Mouse (Mus musculus): ENCODE measurements around the gene Atraid. TPM values are rescaled to one million over a fixed set of nuclear protein-coding genes. Genes with fewer than 3 reads are reported as not detected.
"Not testable (repeated sequence)": the region's sequence is repeated elsewhere in the genome, so short reads cannot be mapped to it uniquely, and the experiment has no call there.

The Atraid gene
- polyA plus RNA-seq, 1 experiment from 2014 or later, result 72.4 TPM

GRCm38 (mm10) chr5:31047074-31047473 is 1.0 kb upstream of the Atraid start:
- no peak for DNase-seq (ENCODE audit: low spot score)
- Histone ChIP-seq H3K9me3 (ENCODE audit: control insufficient read depth, low read length) (no peaks in the 10 kb centered on the region), H3K36me3 (ENCODE audit: control insufficient read depth, insufficient read depth, low read length) (no peaks in the 10 kb centered on the region; the same call in 1 of the 2 replicates), H3K4me2 (peak overlapping the region; percentile 95), H3K4me1 (replicated peaks; ENCODE audit: control insufficient read depth, insufficient read depth, low read length) (peaks cover 5% of the 10 kb centered on the region), H3K9ac (ENCODE audit: low read depth, low read length) (peak overlapping the region; percentile 84), H3K4me3 (ENCODE audit: low read depth, low read length) (peak overlapping the region; percentile 83), H3K27ac (ENCODE audit: low read depth, low read length) (no peak overlapping the region), H3K27me3 (replicated peaks; ENCODE audit: control insufficient read depth, insufficient read depth, low read length) (no peaks in the 10 kb centered on the region)
- ATAC-seq (replicated peaks; ENCODE audit: low FRiP score), result no peak
- WGBS, result 41% methylated on average over 5 of the region's 5 CpGs

GRCm38 (mm10) chr5:31048763-31049641 is 890 bp downstream of the Atraid start, which contains the start of gene Slc5a6:
Gene Slc5a6, minus strand, starts transcription at chr5:31048924.
- Histone ChIP-seq H3K27me3 (replicated peaks; ENCODE audit: control insufficient read depth, insufficient read depth, low read length) (no peaks in the 10 kb centered on the region), H3K9ac (ENCODE audit: low read depth, low read length) (peak within 1 kb of the TSS; percentile 84), H3K4me2 (peak within 1 kb of the TSS; percentile 95), H3K4me1 (replicated peaks; ENCODE audit: control insufficient read depth, insufficient read depth, low read length) (peaks cover 8% of the 10 kb centered on the region), H3K4me3 (ENCODE audit: low read depth, low read length) (peak within 1 kb of the TSS; percentile 83), H3K27ac (ENCODE audit: low read depth, low read length) (peak within 1 kb of the TSS; percentile 88), H3K9me3 (ENCODE audit: control insufficient read depth, low read length) (no peaks in the 10 kb centered on the region), H3K36me3 (ENCODE audit: control insufficient read depth, insufficient read depth, low read length) (peaks cover 3% of the 10 kb centered on the region; the same call in 1 of the 2 replicates)
- DNase-seq (ENCODE audit: low spot score) (peak; percentile 61), ATAC-seq (replicated peaks; ENCODE audit: low FRiP score) (peak; percentile 15; the same call in 1 of the 2 replicates)
- WGBS, result under 1% methylated on average over 23 of the region's 23 CpGs

- DNase-seq (ENCODE audit: low spot score), result no peak
- no peak for ATAC-seq (replicated peaks; ENCODE audit: low FRiP score)
- Histone ChIP-seq H3K4me2 (no peak overlapping the region), H3K27ac (ENCODE audit: low read depth, low read length) (no peak overlapping the region), H3K27me3 (replicated peaks; ENCODE audit: control insufficient read depth, insufficient read depth, low read length) (no peaks in the 10 kb centered on the region), H3K4me1 (replicated peaks; ENCODE audit: control insufficient read depth, insufficient read depth, low read length) (peaks cover 10% of the 10 kb centered on the region), H3K9me3 (ENCODE audit: control insufficient read depth, low read length) (no peaks in the 10 kb centered on the region), H3K4me3 (ENCODE audit: low read depth, low read length) (no peak overlapping the region), H3K36me3 (ENCODE audit: control insufficient read depth, insufficient read depth, low read length) (peaks cover 3% of the 10 kb centered on the region; the same call in 1 of the 2 replicates), H3K9ac (ENCODE audit: low read depth, low read length) (no peak overlapping the region)
Observed at GRCm38 (mm10) chr5:31050427-31050826, 2.3 kb downstream of the Atraid start.

GRCm38 (mm10) chr5:31053728-31054127 is 5.6 kb downstream of the Atraid start:
- not testable (repeated sequence) for H3K9me3 ChIP-seq (ENCODE audit: control insufficient read depth, low read length); DNase-seq (ENCODE audit: low spot score); H3K27me3 ChIP-seq (replicated peaks; ENCODE audit: control insufficient read depth, insufficient read depth, low read length); ATAC-seq (replicated peaks; ENCODE audit: low FRiP score); H3K36me3 ChIP-seq (ENCODE audit: control insufficient read depth, insufficient read depth, low read length); H3K27ac ChIP-seq (ENCODE audit: low read depth, low read length); H3K4me1 ChIP-seq (replicated peaks; ENCODE audit: control insufficient read depth, insufficient read depth, low read length)
- Histone ChIP-seq H3K9ac (ENCODE audit: low read depth, low read length) (peak overlapping the region; percentile 66), H3K4me3 (ENCODE audit: low read depth, low read length) (peak overlapping the region; percentile 69), H3K4me2 (peak overlapping the region; percentile 71)
- 69% methylated on average over 4 of the region's 4 CpGs for WGBS

- Histone ChIP-seq H3K27ac (ENCODE audit: low read depth, low read length) (peak within 1 kb of the TSS; percentile 68), H3K4me1 (replicated peaks; ENCODE audit: control insufficient read depth, insufficient read depth, low read length) (peaks cover 5% of the 10 kb centered on the region), H3K27me3 (replicated peaks; ENCODE audit: control insufficient read depth, insufficient read depth, low read length) (no peaks in the 10 kb centered on the region), H3K4me2 (peak within 1 kb of the TSS; percentile 71), H3K36me3 (ENCODE audit: control insufficient read depth, insufficient read depth, low read length) (peaks cover 11% of the 10 kb centered on the region), H3K9me3 (ENCODE audit: control insufficient read depth, low read length) (no peaks in the 10 kb centered on the region), H3K4me3 (ENCODE audit: low read depth, low read length) (peak within 1 kb of the TSS; percentile 69), H3K9ac (ENCODE audit: low read depth, low read length) (peak within 1 kb of the TSS; percentile 66)
- 2% methylated on average over 64 of the region's 64 CpGs for WGBS
- DNase-seq (ENCODE audit: low spot score), result peak; percentile 96
- peak; percentile 97 for ATAC-seq (replicated peaks; ENCODE audit: low FRiP score)
Observed at GRCm38 (mm10) chr5:31054261-31055215, 6.4 kb downstream of the Atraid start, which contains the start of gene Cad. Gene Cad, plus strand, starts transcription at chr5:31054780.

GRCm38 (mm10) chr5:31055216-31056140 is 7.4 kb downstream of the Atraid start:
- H3K9ac ChIP-seq (ENCODE audit: low read depth, low read length), result peak overlapping the region; percentile 66
- H3K4me1 ChIP-seq (replicated peaks; ENCODE audit: control insufficient read depth, insufficient read depth, low read length), result peaks cover 5% of the 10 kb centered on the region
- H3K27me3 ChIP-seq (replicated peaks; ENCODE audit: control insufficient read depth, insufficient read depth, low read length), result no peaks in the 10 kb centered on the region
- H3K27ac ChIP-seq (ENCODE audit: low read depth, low read length), result peak overlapping the region; percentile 10; the same call in 1 of the 2 replicates
- WGBS, result 17% methylated on average over 19 of the region's 19 CpGs
- peak overlapping the region; percentile 69 for H3K4me3 ChIP-seq (ENCODE audit: low read depth, low read length)
- no peaks in the 10 kb centered on the region for H3K9me3 ChIP-seq (ENCODE audit: control insufficient read depth, low read length)
- peak overlapping the region; percentile 71 for H3K4me2 ChIP-seq
- ATAC-seq (replicated peaks; ENCODE audit: low FRiP score) (no peak; the same call in 1 of the 2 replicates), DNase-seq (ENCODE audit: low spot score) (peak; percentile 43)
- peaks cover 18% of the 10 kb centered on the region for H3K36me3 ChIP-seq (ENCODE audit: control insufficient read depth, insufficient read depth, low read length)

GRCm38 (mm10) chr5:31069810-31070209 is 21.7 kb downstream of the Atraid start:
- WGBS, result 92% methylated on average over 3 of the region's 3 CpGs
- peaks cover 78% of the 10 kb centered on the region for H3K36me3 ChIP-seq (ENCODE audit: control insufficient read depth, insufficient read depth, low read length)
- no peaks in the 10 kb centered on the region for H3K27me3 ChIP-seq (replicated peaks; ENCODE audit: control insufficient read depth, insufficient read depth, low read length)
- no peaks in the 10 kb centered on the region for H3K4me1 ChIP-seq (replicated peaks; ENCODE audit: control insufficient read depth, insufficient read depth, low read length)
- no peak overlapping the region for H3K4me2 ChIP-seq
- no peak overlapping the region for H3K4me3 ChIP-seq (ENCODE audit: low read depth, low read length)
- no peaks in the 10 kb centered on the region for H3K9me3 ChIP-seq (ENCODE audit: control insufficient read depth, low read length)
- no peak overlapping the region for H3K27ac ChIP-seq (ENCODE audit: low read depth, low read length)
- no peak for DNase-seq (ENCODE audit: low spot score)
- no peak overlapping the region for H3K9ac ChIP-seq (ENCODE audit: low read depth, low read length)
- ATAC-seq (replicated peaks; ENCODE audit: low FRiP score), result no peak
